Mouse (Mus musculus): ENCODE measurements around the gene Mrc1.
"Not testable (repeated sequence)": the region's sequence is repeated elsewhere in the genome, so short reads cannot be mapped to it uniquely, and the experiment has no call there.

Gene Mrc1

DNA sequence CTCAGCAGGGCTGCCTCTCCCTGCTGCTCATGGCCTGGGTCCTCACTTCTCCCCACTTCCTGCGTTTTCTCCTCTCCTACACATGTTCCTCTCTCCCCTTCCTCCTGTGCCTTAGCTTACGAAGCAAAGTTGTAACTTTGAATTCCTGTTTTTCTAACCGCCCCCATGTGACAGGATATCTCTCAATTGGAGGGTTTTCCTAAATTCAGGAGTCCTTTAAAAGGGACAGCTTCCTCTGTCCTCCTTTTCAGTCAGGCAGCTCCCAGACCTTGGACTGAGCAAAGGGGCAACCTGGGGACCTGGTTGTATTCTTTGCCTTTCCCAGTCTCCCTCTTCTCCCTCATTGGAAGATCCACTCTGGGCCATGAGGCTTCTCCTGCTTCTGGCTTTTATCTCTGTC is at the start of gene Mrc1:
TSS of gene Mrc1 (plus strand) at position 244 of the 400 bp plus-strand sequence.
- no peak for DNase-seq

GRCm38 (mm10) chr2:14184375-14184774 is 44.8 kb upstream of the Mrc1 start:
- no peak for DNase-seq

DNA sequence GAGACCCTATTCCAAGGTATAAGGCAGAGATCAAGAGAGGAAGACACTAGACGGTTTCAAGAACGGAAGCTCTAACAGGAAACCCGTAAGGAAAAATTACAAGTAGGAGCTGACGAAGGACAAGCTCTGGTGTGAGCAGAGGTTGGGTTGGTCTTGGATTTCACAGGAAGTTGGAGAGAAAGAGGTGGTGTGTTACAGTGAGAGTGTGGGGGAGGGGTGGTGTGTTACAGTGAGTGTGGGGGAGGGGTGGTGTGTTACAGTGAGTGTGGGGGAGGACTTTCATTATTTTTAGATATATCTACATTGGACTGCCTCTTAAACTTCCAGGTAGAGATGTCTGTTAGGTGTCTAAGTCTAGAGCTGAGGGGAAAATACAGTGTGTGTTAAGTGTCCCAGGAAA is 38.5 kb upstream of the Mrc1 start:
- DNase-seq: no peak

- DNase-seq: no peak
Measured at GRCm38 (mm10) chr2:14191601-14192000, 37.6 kb upstream of the Mrc1 start.

DNA sequence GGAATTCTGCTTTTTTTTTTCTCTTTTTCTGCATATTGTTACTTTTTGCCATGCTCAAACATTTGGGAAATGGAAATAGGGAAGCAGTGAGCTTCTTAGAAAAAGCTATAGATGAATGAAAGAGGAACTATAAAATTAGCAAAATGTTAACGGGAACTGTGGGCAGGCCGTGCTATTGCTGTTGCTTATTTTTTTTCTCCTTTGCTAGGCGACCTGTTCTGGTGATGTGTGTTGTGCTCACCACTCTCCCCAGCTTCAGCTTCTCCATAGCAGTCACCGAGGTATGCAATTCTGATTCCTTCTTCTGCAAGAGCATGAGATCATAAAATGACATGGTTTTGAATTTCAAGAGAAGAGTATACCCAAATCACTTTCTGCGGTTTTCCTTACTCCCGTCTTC is 37.1 kb upstream of the Mrc1 start:
- no peak for DNase-seq

DNA sequence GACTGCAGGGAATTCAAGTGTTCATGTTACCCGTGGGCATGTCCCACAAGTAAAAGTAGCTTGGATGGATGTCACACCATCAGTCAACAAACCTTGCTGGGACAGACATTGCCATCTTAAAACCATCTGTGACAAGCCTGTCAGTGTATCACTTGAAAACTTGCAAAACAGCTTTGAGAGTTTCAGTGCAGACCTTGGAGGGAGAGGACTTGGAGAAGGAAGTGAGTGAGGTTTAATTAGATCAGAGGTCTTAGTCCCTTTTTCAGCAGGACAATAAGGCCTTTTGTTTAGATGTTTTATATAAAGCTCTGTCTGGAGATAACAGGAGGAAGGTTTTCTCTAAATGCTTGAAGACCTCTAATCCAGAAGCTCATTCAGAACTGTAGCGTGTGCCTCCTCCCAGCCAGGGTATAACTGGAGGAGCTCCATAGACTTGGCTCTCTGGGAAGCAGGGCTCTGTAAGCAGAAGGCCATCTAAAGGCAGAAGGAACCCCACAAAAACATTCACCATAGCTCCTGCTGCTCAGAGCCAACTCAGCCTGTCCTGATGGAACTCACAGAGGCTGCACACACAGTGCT is 30.8 kb upstream of the Mrc1 start:
- DNase-seq: not testable (repeated sequence)

GRCm38 (mm10) chr2:14199621-14200020 is 29.6 kb upstream of the Mrc1 start:
- DNase-seq: peak; percentile 76

GRCm38 (mm10) chr2:14200879-14201445 is 28.2 kb upstream of the Mrc1 start:
- not testable (repeated sequence) for DNase-seq

GRCm38 (mm10) chr2:14204308-14204707 is 24.9 kb upstream of the Mrc1 start:
- DNase-seq: no peak

DNA sequence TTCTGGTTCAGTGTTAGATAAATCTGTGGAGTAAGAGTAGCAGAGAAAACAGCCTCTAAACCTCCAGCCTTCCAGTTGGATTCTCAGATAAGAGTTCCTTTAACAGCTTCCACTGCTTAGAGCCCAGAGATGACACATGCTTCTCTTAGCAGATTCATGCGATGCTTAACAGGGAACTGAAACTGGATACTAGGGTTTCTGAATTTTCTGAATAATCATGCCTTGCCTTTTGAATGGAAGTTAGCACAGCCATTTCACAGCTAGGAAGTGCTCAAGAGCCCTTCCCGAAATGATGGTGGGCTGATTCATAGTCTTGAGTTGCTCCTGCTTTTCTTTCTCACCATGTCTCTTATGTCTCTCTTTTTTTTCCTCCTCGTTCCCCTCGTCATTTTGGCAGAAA is 22.4 kb upstream of the Mrc1 start:
- no peak for DNase-seq

GRCm38 (mm10) chr2:14210731-14211130 is 18.5 kb upstream of the Mrc1 start:
- no peak for DNase-seq

GRCm38 (mm10) chr2:14211606-14212005 is 17.6 kb upstream of the Mrc1 start:
- DNase-seq: no peak

DNA sequence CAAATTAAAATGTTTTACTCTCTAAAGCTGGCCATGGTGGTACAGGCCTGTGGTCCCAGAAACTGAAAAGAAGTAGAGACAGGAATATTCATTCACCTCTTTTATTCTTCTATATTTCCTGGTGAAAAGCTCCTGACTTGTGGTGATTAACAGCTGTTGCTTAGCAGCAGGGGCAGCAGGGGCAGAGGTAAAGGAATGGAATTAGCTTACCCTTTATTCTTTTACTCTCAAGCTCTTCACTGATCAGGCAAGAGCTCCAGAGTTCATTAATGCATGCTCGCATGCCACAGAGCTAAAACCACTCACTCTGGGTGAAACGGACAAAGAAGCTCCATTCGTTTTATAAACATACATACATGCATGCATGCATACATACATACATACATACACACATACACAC is 14.4 kb upstream of the Mrc1 start:
- DNase-seq: no peak

- DNase-seq: no peak
Measured at GRCm38 (mm10) chr2:14216653-14217052, 12.5 kb upstream of the Mrc1 start.

- DNase-seq: no peak
Measured at GRCm38 (mm10) chr2:14218126-14218525, 11.1 kb upstream of the Mrc1 start.

DNA sequence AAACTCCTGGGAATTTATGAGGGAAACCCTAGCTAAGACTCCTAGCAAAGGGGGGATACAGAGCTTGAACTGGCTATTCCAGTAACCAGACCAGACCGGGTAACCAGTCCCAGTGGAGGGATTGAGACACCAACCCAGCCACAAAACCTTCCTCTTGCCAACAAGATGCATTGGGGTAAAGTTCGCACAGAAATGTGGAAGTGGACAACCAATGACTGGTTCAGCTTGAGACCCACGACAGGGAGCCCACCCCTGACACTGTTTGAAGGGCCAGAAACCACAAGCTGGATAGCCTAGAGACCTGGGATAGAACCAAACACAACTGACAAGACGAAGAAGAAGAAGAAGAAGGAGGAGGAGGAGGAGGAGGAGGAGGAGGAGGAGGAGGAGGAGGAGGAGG is 4.8 kb upstream of the Mrc1 start:
- no peak for DNase-seq

- DNase-seq: no peak
Measured at GRCm38 (mm10) chr2:14228495-14228894, 697 bp upstream of the Mrc1 start.

- DNase-seq: no peak
Measured at GRCm38 (mm10) chr2:14229979-14230378, 787 bp downstream of the Mrc1 start.

GRCm38 (mm10) chr2:14232897-14233296 is 3.7 kb downstream of the Mrc1 start:
- no peak for DNase-seq

DNA sequence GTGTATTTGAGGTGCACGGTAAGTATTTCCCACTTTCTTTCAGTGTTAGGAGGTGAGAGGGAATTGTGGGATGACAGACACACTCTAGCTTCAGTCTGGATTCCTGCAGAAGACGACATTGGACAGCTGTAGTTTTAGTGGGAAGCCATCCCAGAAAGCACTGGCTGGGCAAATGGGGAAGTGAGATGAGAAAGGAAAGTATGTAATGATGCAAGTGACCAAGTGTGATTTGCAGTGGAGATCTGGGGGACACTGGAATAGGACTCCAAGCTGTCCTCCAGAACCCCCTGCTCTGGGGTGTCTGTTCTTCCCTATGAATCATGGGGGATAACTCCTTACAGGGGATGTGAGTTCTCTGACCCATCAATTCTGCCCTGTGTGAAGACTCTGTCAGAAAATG is 4.8 kb downstream of the Mrc1 start:
- DNase-seq: no peak

GRCm38 (mm10) chr2:14235319-14235718 is 6.1 kb downstream of the Mrc1 start:
- no peak for DNase-seq

DNA sequence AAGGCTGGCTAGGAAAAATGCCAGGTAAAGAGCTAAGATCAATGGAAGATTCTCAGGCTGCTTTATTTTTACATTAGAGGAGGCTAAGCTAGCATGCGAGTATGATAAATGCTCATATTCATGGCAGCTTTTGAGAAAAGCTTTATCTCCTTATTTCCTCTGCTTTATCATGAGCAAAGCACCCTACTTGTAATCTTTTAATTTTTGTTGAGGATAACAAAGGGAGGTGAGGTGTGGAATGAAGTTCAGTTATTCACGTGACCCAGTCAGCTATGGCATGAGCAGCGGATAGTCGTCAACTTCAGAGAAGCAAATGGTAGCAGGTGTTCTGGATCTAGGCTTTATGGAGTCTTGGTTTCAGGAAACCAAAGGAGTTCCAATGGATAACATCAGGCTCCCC is 7.7 kb downstream of the Mrc1 start:
- no peak for DNase-seq

DNA sequence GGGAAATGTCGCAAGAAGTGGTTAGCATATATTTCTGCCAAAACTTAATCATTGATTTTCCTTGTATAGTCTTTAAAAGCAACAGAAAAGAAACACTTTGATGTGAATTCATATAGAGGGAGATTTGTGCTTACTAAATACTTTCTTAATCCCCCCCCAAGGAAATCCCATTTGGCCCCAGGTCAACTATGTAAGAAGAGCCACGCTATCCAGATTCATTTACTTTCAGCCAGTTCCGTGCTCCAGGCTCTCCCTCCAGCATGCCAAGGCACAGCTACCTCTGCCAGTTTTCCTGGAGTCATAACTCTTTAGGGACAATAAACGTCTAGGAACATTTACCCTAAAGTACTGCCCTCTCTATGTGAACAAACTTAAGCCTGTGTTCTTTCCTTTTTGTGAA is 8.5 kb downstream of the Mrc1 start:
- DNase-seq: no peak

GRCm38 (mm10) chr2:14239151-14239550 is 10.0 kb downstream of the Mrc1 start:
- DNase-seq: no peak

DNA sequence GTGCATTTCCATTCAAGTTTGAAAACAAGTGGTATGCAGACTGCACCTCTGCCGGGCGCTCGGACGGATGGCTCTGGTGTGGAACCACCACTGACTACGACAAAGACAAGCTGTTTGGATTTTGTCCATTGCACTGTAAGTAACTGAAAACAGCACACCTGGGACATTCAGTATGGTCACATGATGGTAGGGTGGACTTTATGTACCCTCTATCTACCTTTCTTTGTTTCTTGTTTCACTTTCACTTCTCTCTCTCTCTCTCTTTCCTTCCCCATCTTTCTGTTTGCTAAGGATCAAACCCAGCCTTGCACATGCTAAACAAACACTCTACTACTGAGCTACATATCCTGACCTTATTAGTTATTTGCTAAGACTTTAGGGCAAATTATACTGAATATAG is 15.0 kb downstream of the Mrc1 start:
- DNase-seq: no peak
